Mouse (Mus musculus) liver, embryonic 15.5 days (tissue): Measurements from ENCODE around the gene Vmn1r183. TPM values are rescaled to one million over a fixed set of nuclear protein-coding genes. Genes with fewer than 3 reads are reported as not detected.

Experiments used
- ATAC-seq: fragments of 200-750 bp; cut with Nextera tagmentation; 2 replicates; pipeline ENCODE4 v1.8.0; 2017; ENCODE audit warnings: moderate number of reproducible peaks, mild to moderate bottlenecking, moderate library complexity; ENCODE audit not compliant: insufficient read depth
- H3K27ac ChIP-seq: fragments of 300-500 bp; sonication (generic); replicated peaks from 2 replicates; pipeline ENCODE4 v1.5.1; 2015; ENCODE audit warnings: mild to moderate bottlenecking, inconsistent platforms
- H3K27me3 ChIP-seq: fragments of 300-500 bp; sonication (generic); 2 replicates; pipeline ENCODE4 v1.6.1; 2015; ENCODE audit warnings: mild to moderate bottlenecking, inconsistent platforms
- H3K36me3 ChIP-seq: fragments of 300-500 bp; sonication (generic); replicated peaks from 2 replicates; pipeline ENCODE4 v1.6.1; 2015; ENCODE audit warnings: moderate library complexity, mild to moderate bottlenecking, inconsistent platforms
- H3K4me1 ChIP-seq: fragments of 300-500 bp; sonication (generic); replicated peaks from 2 replicates; pipeline ENCODE4 v1.6.1; 2015; ENCODE audit warnings: inconsistent platforms
- H3K4me2 ChIP-seq: fragments of 300-500 bp; sonication (generic); 2 replicates; pipeline ENCODE4 v1.6.1; 2015; ENCODE audit warnings: moderate library complexity, mild to moderate bottlenecking, inconsistent platforms
- H3K4me3 ChIP-seq: fragments of 300-500 bp; sonication (generic); replicated peaks from 2 replicates; pipeline ENCODE4 v1.5.1; 2015; ENCODE audit warnings: mild to moderate bottlenecking, inconsistent platforms
- H3K9ac ChIP-seq: fragments of 300-500 bp; sonication (generic); 2 replicates; pipeline ENCODE4 v1.6.1; 2015; ENCODE audit warnings: moderate library complexity, mild to moderate bottlenecking, inconsistent platforms
- H3K9me3 ChIP-seq: fragments of 300-500 bp; sonication (generic); replicated peaks from 2 replicates; pipeline ENCODE4 v1.6.1; 2016; ENCODE audit warnings: inconsistent platforms
- WGBS: fragments of 180-500 bp; shearing (Covaris S2); methylation state at CpG from one replicate; pipeline ENCODE4 v1.1.7; 2015; ENCODE audit warnings: mixed read lengths; ENCODE audit not compliant: insufficient replicate concordance; 5-methylcytosine and 5-hydroxymethylcytosine counted together
- polyA plus RNA-seq: library from polyadenylated mRNA; unstranded; fragments of >200 nt; fragmentation: Nextera tagmentation; extraction: Ambion mirVana; gene quantifications from 2 replicates; pipeline ENCODE4 v1.2.1, GENCODE M21; 2015

Gene Vmn1r183
- polyA plus RNA-seq, 1 experiment from 2014 or later: not detected

- WGBS: 4% methylated on average over 23 of the region's 23 CpGs
- peak; percentile 88 for ATAC-seq
- peak within 1 kb of the TSS; percentile 40 for H3K9ac ChIP-seq
Observed at GRCm38 (mm10) chr7:24112156-24112856, 59.3 kb downstream of the Vmn1r183 start, which contains the start of gene Zfp112. Gene Zfp112, plus strand, starts transcription at chr7:24112314.

GRCm38 (mm10) chr7:24113001-24113400 is 59.9 kb downstream of the Vmn1r183 start:
- Histone ChIP-seq H3K9me3 (no peaks in the 10 kb centered on the region), H3K4me3 (peak overlapping the region; percentile 61), H3K4me2 (peak overlapping the region; percentile 73), H3K27me3 (no peaks in the 10 kb centered on the region), H3K27ac (peak overlapping the region; percentile 57), H3K36me3 (peaks cover 18% of the 10 kb centered on the region), H3K9ac (peak overlapping the region; percentile 40), H3K4me1 (peaks cover 16% of the 10 kb centered on the region)
- 18% methylated on average over 12 of the region's 12 CpGs for WGBS
- no peak for ATAC-seq

More at GRCm38 (mm10) chr7:24112156-24112856, 59.3 kb downstream of the Vmn1r183 start, which contains the start of gene Zfp112:
- Histone ChIP-seq H3K27ac (peak within 1 kb of the TSS; percentile 64), H3K4me2 (peak within 1 kb of the TSS; percentile 73), H3K4me1 (peaks cover 16% of the 10 kb centered on the region), H3K36me3 (peaks cover 25% of the 10 kb centered on the region), H3K27me3 (no peaks in the 10 kb centered on the region), H3K9me3 (0 out of 2 replicates have a peak, but pooled peaks cover under 1% of the 10 kb centered on the region), H3K4me3 (peak within 1 kb of the TSS; percentile 61)

Other genes with a start within 250 kb of the Vmn1r183 start
- not detected in 2 replicates for gene Vmn1r175, start 242.6 kb upstream of the Vmn1r183 start, polyA plus RNA-seq
- not detected in 2 replicates for gene Vmn1r176, start 215.9 kb upstream of the Vmn1r183 start, polyA plus RNA-seq
- gene Vmn1r177, start 186.8 kb upstream of the Vmn1r183 start, polyA plus RNA-seq: not detected in 2 replicates
- gene Vmn1r178, start 161.2 kb upstream of the Vmn1r183 start, polyA plus RNA-seq: not detected in 2 replicates
- gene Vmn1r179, start 126.3 kb upstream of the Vmn1r183 start, polyA plus RNA-seq: not detected in 2 replicates
- not detected in 2 replicates for gene Vmn1r180, start 102.6 kb upstream of the Vmn1r183 start, polyA plus RNA-seq
- not detected in 2 replicates for gene Vmn1r181, start 78.6 kb upstream of the Vmn1r183 start, polyA plus RNA-seq
- not detected in 2 replicates for gene V1rd19, start 51.6 kb upstream of the Vmn1r183 start, polyA plus RNA-seq
- gene Zfp180, start 28.7 kb downstream of the Vmn1r183 start, polyA plus RNA-seq: 8.0 and 9.7 TPM in 2 replicates
- gene Zfp112, start 59.1 kb downstream of the Vmn1r183 start, polyA plus RNA-seq: 0.50 and 0.54 TPM in 2 replicates
- gene Zfp235, start 80.9 kb downstream of the Vmn1r183 start, polyA plus RNA-seq: 3.3 and 3.5 TPM in 2 replicates
- gene Zfp114, start 121.8 kb downstream of the Vmn1r183 start, polyA plus RNA-seq: 0.40 and 0.61 TPM in 2 replicates
- gene Zfp111, start 158.2 kb downstream of the Vmn1r183 start, polyA plus RNA-seq: 1.1 TPM in 2 replicates
- gene Zfp109, start 184.3 kb downstream of the Vmn1r183 start, polyA plus RNA-seq: 1.0 and 1.2 TPM in 2 replicates
- 0.38 and 0.51 TPM in 2 replicates for gene Zfp108, start 201.5 kb downstream of the Vmn1r183 start, polyA plus RNA-seq
- 0.88 and 0.93 TPM in 2 replicates for gene Zfp93, start 217.2 kb downstream of the Vmn1r183 start, polyA plus RNA-seq
- 2.1 and 2.6 TPM in 2 replicates for gene Zfp61, start 248.0 kb downstream of the Vmn1r183 start, polyA plus RNA-seq